Mouse (Mus musculus) lung, postnatal 10 days (tissue): ENCODE measurements at regions not wholly inside any gene's neighbourhood (a gene's known extent, or its start where the extent isn't known, plus 50 kb on each side); places are given as distances from the start of the nearest gene placed in this dataset.
A peak's percentile ranks its signal among the peaks of the same experiment; 100 is the strongest.
"Not testable (repeated sequence)": the region's sequence is repeated elsewhere in the genome, so short reads cannot be mapped to it uniquely, and the experiment has no call there.

ENCODE experiments used
- DNase-seq: peaks from one replicate; pipeline ENCODE4 v3.0.0; 2021

DNA sequence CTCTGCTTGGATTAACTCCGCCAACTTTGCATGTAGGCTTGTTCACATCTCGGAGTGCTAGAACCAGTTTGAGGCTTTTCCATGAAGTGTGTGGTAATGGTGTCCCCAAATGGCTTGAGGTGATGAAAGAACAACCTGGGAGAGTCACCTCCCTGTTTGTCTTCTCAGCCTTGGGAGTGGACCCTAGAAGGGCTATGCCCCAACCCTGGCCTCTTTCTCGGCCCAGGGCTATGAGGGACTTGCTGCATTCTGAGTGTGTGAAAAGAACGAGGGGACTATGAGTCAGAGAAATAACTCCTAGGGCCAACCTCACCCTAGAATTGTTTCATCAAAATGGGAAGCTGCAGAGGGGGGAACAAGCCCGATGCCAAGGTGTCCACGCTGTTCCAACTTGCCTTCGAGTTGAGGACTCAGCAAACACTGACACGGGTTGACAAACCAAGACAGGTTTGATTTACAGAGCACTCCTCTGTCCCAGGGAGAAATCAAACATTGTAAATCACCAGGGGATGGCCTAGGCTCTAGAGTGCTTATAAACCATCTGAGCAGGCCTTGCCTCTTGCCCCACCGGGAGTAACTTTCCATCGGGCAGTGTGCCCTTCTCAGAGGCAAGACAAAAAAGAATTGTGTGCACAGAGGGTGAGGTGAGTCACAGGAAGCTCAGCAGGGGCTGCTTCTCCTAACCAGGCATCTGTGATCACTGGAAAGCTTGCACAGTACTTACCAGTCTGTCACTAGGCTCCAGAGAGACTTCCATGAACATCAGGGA, 186.3 kb upstream of the Tmem45b start:
- DNase-seq = no peak

DNA sequence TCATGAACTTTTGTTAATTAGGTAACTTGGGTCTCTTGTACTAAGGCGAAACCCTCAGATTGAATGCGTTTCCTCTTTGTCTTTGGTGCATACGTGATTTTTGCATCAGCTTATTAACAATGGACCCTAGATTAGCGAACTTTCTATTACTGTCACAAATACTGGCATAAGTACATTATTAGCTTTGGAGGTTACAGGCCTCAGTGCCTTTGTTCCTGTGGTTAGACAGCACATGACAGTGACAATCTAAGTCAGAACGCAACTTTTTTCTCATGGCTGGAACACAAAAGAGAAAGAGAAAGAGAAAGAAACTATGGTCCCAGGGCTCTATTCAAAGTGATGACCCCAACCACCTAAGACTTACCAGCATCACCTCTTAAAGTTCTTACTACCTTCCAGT, 184.8 kb upstream of the Tmem45b start:
- no peak for DNase-seq

DNA sequence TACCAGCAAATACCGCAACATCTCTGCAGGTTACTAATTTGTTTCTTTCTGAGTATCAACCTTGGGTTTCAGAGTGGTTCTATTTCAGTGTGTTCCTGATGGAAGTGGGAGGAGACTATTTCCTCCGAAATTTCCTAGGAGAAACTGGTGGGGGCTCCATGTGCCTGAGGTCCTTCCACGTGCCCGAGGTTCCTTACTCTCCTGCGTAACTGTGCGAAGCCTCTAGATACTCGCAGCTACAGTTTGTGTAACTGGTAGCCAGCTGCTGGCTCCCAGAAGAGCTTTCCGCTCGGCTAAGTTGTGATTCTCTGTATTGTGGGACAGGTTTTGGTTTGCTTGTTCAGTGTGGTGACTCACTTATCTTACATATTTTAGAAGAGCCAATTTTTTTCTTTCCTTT, 184.3 kb upstream of the Tmem45b start:
- DNase-seq = no peak

DNA sequence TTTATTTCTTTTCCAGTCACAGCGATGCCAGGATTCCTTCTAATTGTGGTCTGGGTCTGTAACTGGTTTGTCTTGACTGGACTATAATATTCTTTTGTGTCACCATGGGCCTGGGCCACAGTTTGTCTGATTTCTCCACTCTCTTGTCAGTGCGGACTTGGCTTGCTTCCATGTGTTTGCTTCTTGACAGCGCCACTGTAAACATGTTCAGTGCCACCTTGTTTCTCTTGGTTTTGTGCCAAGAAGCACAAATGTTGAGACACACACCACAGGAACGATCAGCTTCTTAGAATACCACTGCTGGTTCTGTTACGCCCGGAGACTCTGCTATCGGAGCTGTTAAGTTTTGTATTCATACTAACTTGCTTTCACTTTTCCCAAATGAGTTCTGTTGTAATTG, 180.9 kb upstream of the Tmem45b start:
- peak; percentile 72 for DNase-seq

DNA sequence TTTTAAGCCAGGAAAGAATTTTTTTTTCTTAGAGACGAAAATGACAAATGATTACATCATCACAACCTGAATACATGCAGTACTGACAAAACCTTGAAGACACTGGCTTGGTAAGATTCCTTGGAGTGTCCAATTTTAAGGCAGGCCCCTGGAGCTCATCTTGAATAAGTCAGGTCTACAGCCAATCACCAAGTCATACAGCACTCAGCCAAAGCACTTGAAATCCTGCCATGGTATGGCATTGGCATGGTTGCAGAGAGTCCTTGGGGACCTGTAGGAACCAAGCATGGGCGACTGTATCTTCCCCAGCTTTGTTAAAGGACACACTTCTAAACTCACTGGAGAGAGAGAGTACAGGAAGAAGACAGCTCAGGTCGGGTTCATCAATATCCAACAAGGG, 179.8 kb upstream of the Tmem45b start:
- DNase-seq = no peak

DNA sequence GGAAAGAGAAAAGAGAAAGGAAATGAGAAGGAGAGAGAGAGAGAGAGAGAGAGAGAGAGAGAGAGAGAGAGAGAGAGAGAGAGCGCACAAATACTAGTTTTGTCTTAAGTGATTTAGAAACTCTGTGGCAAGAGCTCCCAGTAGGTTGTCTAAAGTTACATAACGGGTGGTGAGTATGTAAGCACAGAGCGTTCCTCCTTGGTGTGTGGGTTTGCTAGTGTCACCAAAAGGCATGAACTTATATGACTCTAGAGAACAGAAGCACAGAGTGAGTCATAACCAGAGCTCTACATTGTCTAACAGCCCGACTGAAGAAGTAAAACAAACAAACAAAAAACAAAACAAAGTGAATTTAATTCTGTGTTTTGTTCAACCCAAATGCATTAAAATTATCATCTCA, 177.9 kb upstream of the Tmem45b start:
- DNase-seq = no peak

DNA sequence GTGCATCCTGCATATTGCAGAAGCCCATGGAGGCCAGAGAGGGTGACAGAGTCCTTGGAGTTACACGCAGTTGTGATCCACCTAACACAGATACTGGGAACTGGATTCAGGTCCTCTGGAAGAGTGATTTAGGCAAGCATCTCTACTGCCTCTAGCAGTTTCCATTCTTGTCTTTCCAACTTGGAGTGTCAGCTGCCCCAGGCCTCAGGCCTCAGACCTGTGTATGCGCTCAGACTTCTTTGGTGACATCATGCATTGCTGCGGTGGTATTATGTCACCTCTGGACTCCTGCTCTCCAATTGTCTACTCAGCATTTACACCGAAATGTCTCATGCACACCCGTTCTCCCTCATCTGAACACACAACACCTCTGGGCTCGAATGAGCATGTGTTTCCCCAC, 164.0 kb upstream of the Tmem45b start:
- DNase-seq = no peak

DNA sequence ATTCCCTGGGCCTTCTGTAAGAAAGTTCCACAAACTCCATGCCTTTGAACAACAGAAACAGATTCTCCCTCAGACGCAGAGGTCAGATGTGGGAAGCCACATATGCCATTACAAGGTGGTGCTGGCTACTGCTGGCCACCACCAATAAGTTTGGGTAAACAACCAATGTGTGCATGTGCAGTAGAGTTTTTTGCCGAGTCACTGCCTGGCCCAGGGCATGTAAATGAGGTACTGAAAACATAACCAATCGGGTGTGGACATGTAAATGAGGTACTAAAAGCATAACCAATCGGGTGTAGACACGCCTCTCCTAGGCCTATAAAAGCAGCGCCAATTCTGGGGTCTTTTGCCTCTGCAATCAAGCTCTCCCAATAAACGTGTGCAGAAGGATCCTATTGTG, 157.3 kb upstream of the Tmem45b start:
- not testable (repeated sequence) for DNase-seq

DNA sequence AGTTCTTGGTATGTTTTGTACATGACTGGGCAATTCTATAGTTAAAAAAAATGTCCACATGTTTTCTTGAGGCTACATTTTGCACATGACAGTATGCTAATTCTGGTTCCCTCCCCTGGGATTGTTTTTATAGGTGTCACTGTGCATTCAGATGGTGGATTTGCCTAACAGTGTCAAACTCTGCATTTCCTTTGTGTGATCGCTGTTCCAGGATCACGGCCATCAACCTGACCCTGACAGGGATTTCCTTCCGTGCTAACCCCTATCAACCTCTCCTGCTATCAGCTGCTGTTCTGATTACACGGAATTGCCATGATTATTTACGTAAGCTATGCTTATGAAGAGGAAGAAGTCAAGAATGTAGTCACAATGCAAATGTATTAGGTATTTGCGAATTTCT, 155.1 kb upstream of the Tmem45b start:
- no peak for DNase-seq

DNA sequence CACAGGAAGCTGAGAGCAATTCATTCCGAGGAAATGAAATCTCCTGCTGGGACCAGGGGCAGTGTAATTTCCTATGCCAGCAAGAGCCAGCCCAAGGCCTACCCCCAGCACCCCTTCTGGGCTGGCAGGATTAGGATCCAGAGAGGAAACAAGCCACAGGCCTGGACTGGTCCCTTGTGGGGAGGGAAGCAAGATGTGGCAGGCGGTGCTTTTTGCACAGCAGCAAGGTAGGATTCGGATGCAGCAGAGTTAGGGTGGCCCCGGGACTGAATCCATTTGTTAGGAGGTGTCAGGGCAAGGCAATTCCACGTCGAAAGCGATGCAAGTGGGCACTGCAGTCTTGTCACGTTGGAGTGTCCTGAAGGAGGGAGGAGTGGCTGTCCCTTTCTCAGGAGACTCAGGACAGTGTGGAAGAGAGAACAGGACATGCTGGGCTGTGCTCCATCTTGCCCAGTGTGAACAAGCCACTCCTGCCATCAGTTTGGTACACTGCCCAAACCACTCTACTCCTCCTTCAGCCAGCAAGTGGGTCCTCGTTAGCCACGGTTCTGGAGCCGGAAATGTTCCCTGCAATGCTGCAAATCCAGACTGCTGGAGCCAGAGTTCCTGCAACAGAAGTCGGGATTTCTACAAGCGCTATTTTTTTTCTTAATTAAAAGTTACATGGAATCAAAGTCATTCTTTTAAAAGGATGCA, 150.1 kb upstream of the Tmem45b start:
- DNase-seq = peak; percentile 9

DNA sequence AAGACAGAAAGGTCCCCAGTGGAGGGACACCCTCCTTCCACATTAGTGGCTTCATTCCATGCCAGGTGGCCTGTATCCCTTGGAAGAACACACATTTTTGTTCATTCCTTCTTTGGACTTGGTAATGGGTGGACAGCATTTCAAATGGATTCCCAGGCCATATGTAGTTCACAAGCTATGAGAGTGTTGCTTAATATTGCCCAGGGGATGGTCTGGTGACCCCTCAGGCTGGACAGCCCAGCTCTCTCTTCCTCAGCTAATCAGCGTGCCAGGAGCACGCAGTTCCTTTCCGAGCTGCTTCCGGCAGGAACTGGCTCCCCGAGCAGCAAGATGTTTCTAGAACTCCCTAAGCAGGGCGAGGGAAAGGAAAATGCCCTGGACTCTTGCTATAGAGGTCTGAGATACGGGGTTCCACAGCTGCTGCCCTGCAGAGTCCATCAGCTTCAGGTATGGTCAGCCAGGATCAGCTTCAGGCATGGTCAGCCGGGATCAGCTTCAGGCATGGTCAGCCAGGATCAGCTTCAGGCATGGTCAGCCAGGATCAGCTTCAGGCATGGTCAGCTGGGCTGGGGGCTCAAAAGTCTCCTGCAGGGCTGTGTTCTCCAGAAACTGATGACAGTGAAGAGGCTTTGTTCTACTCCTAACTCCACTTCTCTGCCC, 146.9 kb upstream of the Tmem45b start:
- DNase-seq = peak; percentile 17

DNA sequence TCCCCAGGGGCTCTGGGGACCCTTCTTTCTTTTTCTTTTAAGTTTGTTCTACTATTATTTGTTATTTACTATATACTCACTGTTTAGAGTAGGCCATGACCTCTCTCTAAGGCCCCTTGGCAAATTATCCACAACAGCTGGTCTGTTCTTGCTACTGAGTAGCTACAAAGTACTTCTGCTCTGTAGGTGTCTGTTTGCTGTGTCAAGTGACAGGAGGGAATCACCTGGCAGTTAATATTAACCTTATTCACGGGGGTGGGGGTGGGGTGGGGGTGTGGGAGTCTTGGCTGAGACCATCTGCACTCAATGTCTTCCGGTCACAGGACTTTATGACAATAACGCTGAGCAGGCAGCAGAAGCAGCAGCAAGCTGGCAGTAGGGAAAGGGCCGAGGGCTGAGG, 146.4 kb upstream of the Tmem45b start:
- DNase-seq = peak; percentile 21

DNA sequence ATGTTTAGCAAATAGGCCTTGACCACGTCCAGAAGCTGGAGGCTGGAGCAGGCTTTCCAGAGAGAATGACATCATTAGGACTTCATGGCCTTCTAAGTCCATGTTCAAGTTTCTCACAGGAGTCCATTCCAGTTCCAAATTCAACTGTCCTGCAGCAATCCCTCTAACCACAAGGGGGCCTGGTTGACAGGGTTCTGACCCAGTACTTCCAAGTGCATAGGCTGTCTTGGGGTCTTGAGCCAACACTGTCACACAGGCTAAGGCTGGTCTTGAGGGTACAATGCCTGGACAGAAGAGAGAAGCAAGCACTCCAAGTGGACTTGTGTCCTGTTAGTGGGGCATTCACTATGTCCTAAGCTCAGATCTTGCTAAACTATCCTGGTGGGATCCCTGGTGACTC, 145.9 kb upstream of the Tmem45b start:
- DNase-seq = peak; percentile 67

DNA sequence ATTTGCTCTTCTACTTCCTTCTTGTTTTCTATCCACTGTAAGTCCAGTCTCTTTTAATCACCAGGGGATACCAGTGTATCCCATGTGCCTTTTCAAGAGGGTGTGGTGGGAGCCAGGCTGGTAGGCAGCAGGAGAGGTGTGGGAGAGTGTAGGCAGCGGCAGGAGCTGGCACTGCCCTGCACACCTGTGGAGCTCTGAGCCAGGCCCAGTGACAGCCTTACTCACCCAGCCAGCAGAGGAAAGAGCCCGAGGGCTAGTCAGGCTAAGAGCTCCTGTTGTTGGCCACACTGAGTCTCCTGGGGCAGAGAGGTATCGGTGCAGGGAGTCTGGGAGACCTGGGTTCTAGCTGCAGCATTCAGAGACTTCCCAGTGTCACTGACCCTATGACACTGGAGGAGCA, 145.5 kb upstream of the Tmem45b start:
- DNase-seq = no peak

DNA sequence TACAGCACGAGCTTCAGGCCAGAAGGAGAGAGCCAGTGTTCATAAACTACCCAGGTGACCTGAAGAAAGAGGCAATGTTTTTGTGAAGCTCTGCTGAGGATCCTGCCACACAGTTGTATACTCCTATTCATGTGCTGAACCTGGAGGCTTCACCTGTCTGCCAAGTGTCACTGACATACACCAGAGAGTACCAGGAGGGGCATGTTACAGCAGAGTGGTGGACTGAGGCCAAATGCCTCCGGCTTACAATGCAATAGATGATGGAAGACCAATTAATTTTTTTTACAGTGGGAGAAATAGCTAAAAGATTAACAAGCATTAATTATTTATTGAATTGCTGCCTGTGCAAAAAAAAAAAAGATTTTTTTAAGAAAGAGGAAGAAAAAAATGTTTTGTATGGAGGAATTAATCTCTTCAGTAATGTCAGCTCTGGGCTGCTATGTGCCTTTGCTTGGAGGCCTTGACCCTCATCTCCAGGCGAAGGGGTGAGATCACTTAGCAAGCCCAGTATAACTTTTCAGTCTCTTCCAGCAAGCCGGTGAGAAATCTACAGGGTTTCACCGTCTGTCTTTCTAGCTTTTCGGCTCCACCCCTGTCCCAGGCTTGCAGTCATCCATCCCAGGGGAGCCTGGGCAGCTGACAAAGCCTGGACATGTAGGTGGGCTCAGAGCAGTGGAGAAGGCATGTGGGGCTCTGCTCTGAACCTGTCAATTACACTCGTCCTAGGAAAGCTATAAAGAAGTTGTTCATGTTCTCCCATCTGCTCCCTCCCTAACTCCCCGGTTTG, 144.0 kb upstream of the Tmem45b start:
- DNase-seq = no peak

DNA sequence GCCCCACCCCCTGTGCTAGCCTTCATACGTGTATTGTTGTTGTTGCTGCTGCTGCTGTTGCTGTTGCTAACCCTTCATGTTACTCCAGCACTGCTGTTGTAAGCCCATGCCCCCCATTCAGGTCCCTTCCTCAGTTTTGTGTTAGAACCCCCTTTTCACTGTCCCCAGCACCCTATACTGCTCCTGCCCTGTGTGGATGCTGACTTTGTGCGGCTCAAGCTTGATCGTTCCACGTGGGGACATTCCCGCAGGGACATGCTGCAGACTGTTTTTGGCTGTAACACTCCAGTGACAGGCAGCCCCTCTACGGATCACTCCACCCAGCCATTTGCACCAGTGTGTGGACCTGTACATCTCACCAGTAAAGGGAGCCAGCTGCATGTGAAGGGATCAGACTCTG, 142.7 kb upstream of the Tmem45b start:
- DNase-seq = no peak

DNA sequence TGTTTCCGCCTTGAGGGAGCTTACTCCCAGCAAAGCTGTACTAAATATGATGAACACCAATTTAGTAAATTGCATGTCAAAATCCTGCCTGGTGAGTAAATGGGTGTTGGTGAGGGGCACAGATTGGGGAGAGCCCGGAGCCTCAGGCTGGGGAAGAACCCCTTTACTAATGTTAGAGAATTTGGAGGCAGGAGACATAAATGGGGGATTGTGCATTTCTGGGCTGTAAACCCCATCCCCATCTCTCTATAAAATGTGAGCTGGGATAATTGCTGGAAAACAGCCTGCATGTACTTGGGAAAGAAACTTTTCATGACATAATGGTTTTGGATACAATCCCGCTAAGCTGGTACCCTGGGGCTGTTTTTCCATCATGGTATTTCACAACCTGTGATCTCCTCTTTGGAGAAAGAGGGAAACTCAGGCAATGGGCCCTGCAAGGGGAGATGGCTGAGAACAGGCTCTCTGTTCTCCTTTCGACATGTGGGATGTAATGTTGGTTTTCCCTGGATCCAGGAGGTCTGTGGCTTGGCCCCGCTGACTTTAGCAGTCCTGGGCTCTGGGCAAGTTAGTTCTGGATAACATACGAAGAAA, 140.3 kb upstream of the Tmem45b start:
- no peak for DNase-seq

DNA sequence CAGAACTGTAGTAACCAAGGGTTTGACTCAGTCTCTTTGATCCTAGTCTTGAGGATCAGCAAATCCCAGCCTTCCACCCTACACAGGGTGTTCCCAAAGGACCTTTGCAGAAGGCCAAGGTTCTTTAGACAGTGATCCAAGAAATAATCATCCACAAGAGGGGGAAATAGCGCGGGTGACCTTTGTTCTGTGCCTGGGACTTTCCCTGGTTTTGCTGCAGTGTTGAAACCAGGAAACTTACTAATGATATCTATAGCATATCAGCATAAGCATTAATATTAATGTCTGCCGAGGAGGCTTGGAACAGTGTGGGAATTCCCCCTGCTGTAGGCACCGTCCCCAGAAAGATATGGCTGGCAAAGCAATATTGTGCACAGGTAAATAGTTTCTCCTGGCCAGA, 138.4 kb upstream of the Tmem45b start:
- DNase-seq = no peak

DNA sequence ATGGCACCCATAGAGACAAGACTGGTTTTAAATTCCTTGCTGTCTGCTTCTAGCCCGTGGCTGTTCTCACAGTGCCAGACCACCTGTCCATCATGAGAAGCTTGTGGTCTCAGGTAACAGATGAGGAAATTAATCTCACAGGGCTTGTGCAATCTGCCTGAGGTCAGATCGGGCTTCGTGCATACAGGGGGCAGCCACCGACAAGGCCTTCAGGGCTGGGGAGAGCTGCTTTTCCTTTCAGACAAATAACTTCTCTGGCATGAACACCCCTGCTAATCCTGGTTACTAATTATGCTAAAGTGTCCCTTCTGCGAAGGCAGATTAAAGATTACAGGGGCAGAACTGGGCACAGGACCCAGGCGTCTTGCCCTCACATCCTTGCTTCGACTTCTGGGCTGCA, 130.8 kb upstream of the Tmem45b start:
- DNase-seq = no peak

DNA sequence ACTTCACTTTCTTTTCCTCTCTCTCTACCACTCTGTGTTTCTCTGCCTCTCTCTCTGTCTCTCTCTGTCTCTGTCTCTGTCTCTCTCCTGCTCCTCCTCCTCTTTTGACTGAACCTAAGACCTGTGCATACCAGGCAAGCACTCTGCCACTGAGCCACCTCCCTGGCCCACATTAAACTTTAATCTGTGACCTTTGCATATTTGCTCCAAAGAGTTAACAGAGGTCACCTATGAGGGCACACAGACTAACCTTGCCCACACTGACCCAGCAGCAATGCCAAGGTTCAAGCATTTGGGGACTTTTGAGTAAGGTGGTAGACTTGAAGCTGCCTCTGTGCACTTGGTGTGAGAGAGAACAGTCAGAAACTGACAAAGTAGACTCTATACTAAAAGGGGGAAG, 123.4 kb upstream of the Tmem45b start:
- DNase-seq = no peak

DNA sequence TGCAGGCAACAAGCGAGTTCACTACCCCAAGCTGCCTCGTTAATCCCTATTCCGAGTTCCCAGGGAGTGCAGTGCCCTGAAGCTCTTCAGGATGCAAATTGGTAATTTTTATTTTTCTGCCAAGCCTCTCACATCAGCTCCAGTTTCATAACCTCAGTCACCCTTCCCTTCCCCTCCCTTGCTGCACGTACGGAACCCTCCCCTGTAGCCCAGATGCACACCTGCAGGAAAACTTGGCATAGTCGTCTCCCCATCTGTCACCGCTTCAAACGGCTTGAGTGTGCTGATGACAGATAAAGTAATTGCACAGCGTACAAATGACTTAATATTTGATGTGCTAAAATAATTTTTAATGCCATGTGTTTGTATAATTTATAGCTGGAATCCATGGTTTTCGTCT, 119.7 kb upstream of the Tmem45b start:
- DNase-seq = no peak

DNA sequence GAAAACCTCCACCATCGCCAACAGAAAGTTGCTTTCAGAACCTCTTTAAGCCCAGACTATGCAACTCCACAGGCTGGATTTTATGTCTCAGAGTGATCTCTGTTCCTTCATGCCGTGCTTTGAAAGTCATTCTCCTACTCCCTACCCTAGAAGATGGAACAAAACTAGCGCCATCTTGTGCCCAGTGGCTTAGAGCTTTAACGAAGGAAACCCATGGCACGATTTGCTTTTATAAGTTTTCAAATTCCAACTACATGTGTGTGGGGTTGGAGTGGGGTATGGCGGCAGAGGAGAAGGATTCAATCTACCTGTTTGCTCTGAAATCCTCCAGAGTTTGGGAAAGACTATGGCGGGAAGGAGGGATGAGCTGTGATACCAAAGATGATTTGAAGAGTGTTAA, 118.7 kb upstream of the Tmem45b start:
- peak; percentile 7 for DNase-seq
